Mouse (Mus musculus) forebrain, embryonic 13.5 days (tissue): ENCODE measurements around the gene Cap1. TPM values are rescaled to one million over a fixed set of nuclear protein-coding genes. Genes with fewer than 3 reads are reported as not detected.

ENCODE experiments used
- ATAC-seq: fragments of 200-750 bp; cut with Nextera tagmentation; 2 replicates; pipeline ENCODE4 v1.8.0; 2017
- H3K27ac ChIP-seq: fragments of 300-500 bp; sonication (generic); 2 replicates; pipeline ENCODE4 v1.5.1; 2015; ENCODE audit warnings: inconsistent platforms, mild to moderate bottlenecking, moderate library complexity
- H3K27me3 ChIP-seq: fragments of 300-500 bp; sonication (generic); 2 replicates; pipeline ENCODE4 v1.6.1; 2015; ENCODE audit warnings: mild to moderate bottlenecking, inconsistent platforms
- H3K36me3 ChIP-seq: fragments of 300-500 bp; sonication (generic); 2 replicates; pipeline ENCODE4 v1.6.1; 2015; ENCODE audit warnings: mild to moderate bottlenecking, inconsistent platforms; ENCODE audit not compliant: poor library complexity, severe bottlenecking
- H3K4me1 ChIP-seq: fragments of 300-500 bp; sonication (generic); 2 replicates; pipeline ENCODE4 v1.6.1; 2015; ENCODE audit warnings: inconsistent platforms
- H3K4me2 ChIP-seq: fragments of 300-500 bp; sonication (generic); 2 replicates; pipeline ENCODE4 v1.6.1; 2015; ENCODE audit warnings: inconsistent platforms, mild to moderate bottlenecking, moderate library complexity
- H3K4me3 ChIP-seq: fragments of 300-500 bp; sonication (generic); 2 replicates; pipeline ENCODE4 v1.5.1; 2015; ENCODE audit warnings: mild to moderate bottlenecking, inconsistent platforms
- H3K9ac ChIP-seq: fragments of 300-500 bp; sonication (generic); 2 replicates; pipeline ENCODE4 v1.6.1; 2015; ENCODE audit warnings: mild to moderate bottlenecking, inconsistent platforms
- H3K9me3 ChIP-seq: fragments of 300-500 bp; sonication (generic); replicated peaks from 2 replicates; pipeline ENCODE4 v1.6.1; 2016; ENCODE audit warnings: inconsistent platforms
- WGBS: fragments of 180-500 bp; shearing (Covaris S2); methylation state at CpG from one replicate; pipeline ENCODE4 v1.1.7; 2015; 5-methylcytosine and 5-hydroxymethylcytosine counted together
- polyA plus RNA-seq: library from polyadenylated mRNA; unstranded; fragments of >200 nt; fragmentation: Nextera tagmentation; extraction: Ambion mirVana; gene quantifications from 2 replicates; pipeline ENCODE4 v1.2.1, GENCODE M21; 2015

Cap1 gene
- 70.7 and 71.3 TPM in 2 replicates for polyA plus RNA-seq

DNA sequence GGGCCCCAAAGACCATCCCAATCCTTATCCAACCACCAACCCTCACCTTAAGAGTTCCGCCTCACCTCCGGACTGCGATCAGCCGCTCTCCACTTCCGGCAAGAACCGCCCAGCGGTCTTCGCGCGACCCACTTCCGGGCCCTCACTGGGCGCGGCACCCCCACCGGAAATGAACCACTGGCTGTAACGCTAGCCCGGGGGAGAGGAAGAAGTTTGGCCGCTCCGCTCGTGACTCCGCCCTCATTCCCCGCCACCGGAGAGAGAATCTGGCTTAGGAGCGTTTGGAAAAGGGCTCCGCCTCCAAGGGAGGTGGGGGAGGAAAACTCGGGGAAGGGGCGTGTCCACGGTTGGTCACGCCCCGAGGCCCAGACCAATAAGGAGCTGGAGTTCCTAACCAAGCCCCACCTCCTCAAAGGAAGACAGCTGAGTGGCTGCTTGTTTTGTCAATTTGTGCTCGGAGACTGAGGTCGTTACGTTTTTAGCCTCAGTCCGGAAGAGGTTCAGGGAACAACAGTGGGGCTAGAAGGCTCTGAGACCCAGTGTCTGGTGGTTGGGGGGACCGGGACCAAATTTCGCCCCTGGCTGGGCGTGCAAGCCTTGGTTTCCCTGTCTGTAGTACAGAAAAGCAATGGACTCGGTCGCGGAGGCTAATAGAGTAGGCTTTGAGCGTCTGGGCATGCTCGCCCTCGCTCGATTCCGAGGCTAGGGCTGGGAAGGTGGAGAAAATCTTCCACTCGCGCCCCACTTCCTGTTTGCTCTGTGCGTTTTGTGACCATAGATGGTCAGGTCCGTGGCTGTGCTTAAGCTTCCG lies at the start of gene Cap1:
TSS of gene Cap1 (minus strand) at position 289 of the 811 bp plus-strand sequence.
- Histone ChIP-seq H3K27ac (peak within 1 kb of the TSS; percentile 99), H3K4me1 (peaks cover 43% of the 10 kb centered on the region), H3K9ac (peak within 1 kb of the TSS; percentile 82), H3K4me2 (peak within 1 kb of the TSS; percentile 80), H3K4me3 (peak within 1 kb of the TSS; percentile 81), H3K27me3 (no peaks in the 10 kb centered on the region), H3K36me3 (peaks cover 6% of the 10 kb centered on the region; the same call in 1 of the 2 replicates), H3K9me3 (no peaks in the 10 kb centered on the region)
- WGBS: under 1% methylated on average over 49 of the region's 49 CpGs
- peak; percentile 95 for ATAC-seq

DNA sequence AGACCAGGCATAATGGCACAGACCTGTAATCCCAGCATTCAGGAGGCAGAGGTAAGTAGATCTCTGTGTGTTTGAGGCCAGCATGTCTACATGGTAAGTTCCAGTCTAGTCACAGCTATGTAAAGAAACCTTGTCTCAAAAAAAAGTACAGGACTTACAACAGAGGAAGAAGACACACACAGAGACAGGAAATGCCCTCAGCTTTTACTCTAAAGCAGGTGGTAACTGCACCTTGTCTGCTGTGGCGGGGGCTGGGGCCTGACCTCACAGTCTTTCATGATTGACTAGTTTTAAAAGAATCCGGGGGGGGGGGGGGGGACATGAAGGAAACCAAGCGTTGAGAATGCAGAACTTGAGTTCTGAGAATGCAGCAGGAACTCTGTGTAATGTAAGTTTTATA lies 48.0 kb upstream of the Cap1 start:
- no peak overlapping the region for H3K9ac ChIP-seq
- H3K27me3 ChIP-seq: no peaks in the 10 kb centered on the region
- no peaks in the 10 kb centered on the region for H3K9me3 ChIP-seq
- H3K27ac ChIP-seq: no peak overlapping the region
- H3K4me3 ChIP-seq: no peak overlapping the region
- H3K4me2 ChIP-seq: no peak overlapping the region
- no peak for ATAC-seq
- no peaks in the 10 kb centered on the region for H3K4me1 ChIP-seq
- 81% methylated on average over 3 of the region's 3 CpGs for WGBS
- no peaks in the 10 kb centered on the region for H3K36me3 ChIP-seq

DNA sequence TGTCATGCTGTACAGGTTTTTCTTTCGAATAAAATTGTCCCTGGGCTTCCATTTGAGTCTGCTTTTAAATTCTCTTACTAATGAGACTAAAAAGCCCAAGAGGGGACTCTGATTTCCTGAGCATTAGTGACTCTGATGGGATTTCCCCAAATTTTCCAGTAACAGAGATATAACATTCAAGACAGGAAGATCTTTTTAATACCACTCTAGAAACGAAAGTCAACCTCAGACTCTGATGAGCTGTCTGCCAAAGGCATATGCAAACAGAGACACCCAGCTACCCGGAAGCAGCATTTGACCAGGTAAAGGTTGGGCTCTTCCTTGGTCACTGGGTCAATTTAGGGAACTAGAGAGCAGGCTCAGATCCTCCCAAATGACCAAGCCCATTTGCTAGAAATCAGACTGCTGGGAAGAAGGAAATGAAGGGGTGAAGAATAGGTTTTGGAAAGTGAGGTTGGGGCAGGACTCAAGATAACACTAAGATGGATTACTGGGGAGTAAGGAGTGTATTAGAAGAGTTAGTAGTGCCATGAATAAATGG lies 47.3 kb upstream of the Cap1 start:
- Histone ChIP-seq H3K27me3 (no peaks in the 10 kb centered on the region), H3K9ac (no peak overlapping the region), H3K4me1 (no peaks in the 10 kb centered on the region), H3K4me3 (no peak overlapping the region), H3K27ac (no peak overlapping the region), H3K36me3 (no peaks in the 10 kb centered on the region), H3K9me3 (no peaks in the 10 kb centered on the region), H3K4me2 (no peak overlapping the region)
- 86% methylated on average over 3 of the region's 3 CpGs for WGBS
- ATAC-seq: no peak

DNA sequence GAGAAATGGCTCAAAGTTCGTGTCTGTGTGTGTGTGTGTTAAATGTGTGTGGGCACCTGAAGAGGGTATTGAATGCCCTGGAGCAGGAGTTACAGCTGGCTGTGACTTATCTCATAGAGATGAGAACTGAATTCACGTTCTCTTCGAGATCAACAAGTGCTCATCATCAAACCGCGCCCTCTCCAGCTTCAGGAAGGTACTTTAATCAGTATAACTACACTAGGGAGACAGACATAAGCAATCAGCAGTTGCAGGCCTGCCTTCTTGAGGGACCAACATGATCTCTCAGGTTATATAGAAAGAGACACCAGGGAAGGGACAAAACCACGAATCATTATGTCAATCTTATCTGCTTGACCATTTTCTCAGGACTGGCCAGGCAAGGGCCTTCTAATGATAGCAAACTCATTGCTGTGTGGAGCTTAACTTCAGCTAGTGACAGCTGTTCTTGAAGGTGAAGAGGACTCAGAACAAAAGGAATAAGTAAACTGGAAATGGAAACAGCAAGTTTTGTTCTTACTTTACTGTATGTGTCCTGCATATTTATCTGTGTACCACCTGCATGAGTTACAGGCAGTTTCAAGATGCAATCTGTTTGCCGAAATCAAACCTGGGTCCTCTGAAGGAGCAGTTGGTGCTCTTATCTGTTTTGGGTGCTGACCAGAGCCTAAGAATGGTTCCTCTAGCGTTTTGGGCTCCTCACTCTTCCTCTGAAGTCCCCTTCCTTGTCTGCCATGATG lies 46.6 kb upstream of the Cap1 start:
- no peak for ATAC-seq

DNA sequence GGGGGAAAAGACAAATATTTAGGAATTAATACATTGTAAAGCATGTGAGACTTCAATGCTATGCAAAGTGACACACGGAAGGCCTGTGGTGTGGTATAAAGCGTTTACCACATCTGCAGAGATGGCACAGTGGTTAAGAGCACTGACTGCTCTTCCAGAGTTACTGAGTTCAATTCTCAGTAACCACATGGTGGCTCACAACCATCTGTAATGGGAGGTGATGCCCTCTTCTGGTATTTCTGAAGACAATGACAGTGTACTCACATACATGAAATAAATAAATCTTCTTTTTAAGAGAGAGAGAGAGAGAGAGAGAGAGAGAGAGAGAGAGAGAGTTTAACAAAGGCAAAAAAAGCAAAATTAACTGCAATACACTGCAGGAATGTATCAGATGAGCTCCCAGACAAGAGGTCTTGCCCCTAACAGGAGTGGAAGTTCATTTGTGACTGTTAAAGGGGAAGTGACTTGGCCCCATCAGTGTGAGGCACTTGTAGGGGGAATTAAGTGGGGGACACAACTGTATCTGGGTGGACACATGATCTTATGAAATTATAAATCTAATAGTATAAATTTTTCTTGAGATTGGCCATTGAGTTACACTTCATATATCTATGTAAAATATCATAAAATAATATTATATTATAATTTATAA lies 45.2 kb upstream of the Cap1 start:
- Histone ChIP-seq H3K4me2 (no peak overlapping the region), H3K9me3 (no peaks in the 10 kb centered on the region), H3K27me3 (no peaks in the 10 kb centered on the region), H3K36me3 (no peaks in the 10 kb centered on the region), H3K27ac (no peak overlapping the region), H3K9ac (no peak overlapping the region), H3K4me1 (no peaks in the 10 kb centered on the region), H3K4me3 (no peak overlapping the region)
- no peak for ATAC-seq
- 90% methylated on average over 2 of the region's 2 CpGs for WGBS

More for the DNA sequence above, 46.6 kb upstream of the Cap1 start:
- Histone ChIP-seq H3K9me3 (no peaks in the 10 kb centered on the region), H3K4me3 (no peak overlapping the region), H3K36me3 (no peaks in the 10 kb centered on the region), H3K27me3 (no peaks in the 10 kb centered on the region), H3K9ac (no peak overlapping the region), H3K4me1 (no peaks in the 10 kb centered on the region), H3K27ac (no peak overlapping the region), H3K4me2 (no peak overlapping the region)
- WGBS: 78% methylated on average over 8 of the region's 8 CpGs

DNA sequence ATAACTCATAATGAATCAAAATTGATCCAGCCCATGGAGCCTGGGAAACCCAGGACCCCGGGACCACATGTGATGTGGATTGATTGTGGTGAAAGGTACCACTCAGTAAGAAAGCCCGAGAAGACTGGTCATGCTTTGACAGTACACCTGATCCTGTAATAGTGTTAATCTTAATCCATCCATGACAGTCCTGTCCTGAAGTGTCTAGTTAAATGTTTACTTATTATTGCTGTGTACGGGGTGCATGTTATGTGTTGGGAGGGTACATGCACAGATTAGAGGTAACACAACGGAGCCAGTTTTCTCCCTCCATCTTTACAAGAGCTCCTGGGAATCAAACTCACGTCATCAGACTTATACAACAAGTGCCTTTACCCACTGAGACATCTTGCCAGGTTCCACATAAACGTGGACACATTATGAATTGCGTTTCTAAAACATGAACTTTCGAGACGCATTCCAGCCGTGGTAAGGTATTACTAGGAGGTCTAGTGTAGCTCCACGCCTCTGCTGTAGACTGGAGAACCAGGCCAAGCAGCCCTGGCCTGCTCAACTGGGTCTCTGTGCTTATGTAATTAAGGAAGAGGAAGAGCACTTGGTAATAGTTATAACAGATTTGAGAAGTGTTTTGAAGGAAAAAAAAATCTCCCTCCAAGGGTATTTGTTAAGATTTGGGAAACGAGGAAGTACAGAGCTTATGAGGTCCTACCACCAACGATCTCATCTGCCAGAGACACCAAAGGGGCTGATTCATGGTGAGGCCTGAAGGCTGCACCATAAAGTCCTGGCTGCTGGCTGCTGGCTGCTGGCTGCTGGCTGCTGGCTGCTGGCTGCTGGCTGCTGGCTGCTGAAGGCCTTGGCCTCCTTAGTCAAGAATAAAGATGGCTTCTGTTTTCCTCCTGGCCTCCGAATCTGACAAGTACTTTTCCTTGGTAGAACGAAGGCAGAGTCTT lies 37.8 kb upstream of the Cap1 start:
- no peak overlapping the region for H3K9ac ChIP-seq
- H3K27me3 ChIP-seq: no peaks in the 10 kb centered on the region
- no peak overlapping the region for H3K4me2 ChIP-seq
- H3K27ac ChIP-seq: no peak overlapping the region
- 89% methylated on average over 15 of the region's 15 CpGs for WGBS
- no peaks in the 10 kb centered on the region for H3K36me3 ChIP-seq
- no peak for ATAC-seq
- H3K9me3 ChIP-seq: no peaks in the 10 kb centered on the region
- no peak overlapping the region for H3K4me3 ChIP-seq
- H3K4me1 ChIP-seq: no peaks in the 10 kb centered on the region; the same call in 1 of the 2 replicates

DNA sequence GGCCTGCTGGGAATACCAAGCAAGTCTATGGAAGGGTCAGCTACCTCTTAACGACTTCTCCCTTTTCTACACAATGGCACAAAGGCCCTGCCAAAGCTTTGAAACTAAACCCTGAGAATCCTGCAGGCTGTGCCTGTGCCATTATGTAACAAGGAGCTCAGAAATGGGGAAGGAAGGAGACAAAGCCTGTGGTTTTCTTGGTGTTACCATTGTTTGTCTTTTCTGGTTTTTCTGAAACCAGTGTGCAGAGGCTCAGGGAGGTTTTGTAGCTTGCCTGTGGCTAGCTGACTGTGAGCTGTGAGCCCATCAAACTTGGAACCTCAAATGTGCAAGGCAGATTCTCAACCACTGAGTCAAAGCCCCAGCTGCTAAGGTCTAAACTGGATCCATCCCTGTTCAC lies 37.0 kb upstream of the Cap1 start:
- Histone ChIP-seq H3K9ac (no peak overlapping the region), H3K4me3 (no peak overlapping the region), H3K9me3 (no peaks in the 10 kb centered on the region), H3K4me1 (no peaks in the 10 kb centered on the region; the same call in 1 of the 2 replicates), H3K27ac (no peak overlapping the region), H3K27me3 (no peaks in the 10 kb centered on the region), H3K36me3 (no peaks in the 10 kb centered on the region), H3K4me2 (no peak overlapping the region)
- no peak for ATAC-seq
- 5% methylated on average over 1 of the region's 1 CpGs for WGBS

DNA sequence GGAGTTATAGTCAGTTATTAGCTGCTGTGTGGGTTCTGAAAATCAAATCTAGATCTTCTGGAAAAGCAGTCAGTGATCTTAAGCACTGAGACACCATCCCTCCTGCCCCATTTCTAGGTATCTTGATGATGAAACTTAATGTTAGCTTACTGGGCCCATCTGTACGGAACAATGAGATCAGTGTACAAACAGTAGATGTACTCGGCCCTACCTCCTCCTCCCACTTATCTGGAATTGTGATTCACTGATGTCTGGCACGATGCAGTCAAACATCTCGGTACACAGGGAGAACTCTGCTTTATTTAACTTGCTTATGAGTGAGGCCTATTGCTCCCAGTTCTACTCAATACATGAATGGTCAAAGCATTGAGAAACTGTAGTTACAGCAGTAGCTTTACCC lies 30.1 kb upstream of the Cap1 start:
- WGBS: 87% methylated on average over 4 of the region's 4 CpGs
- no peaks in the 10 kb centered on the region for H3K36me3 ChIP-seq
- no peaks in the 10 kb centered on the region for H3K4me1 ChIP-seq
- no peak overlapping the region for H3K4me3 ChIP-seq
- H3K4me2 ChIP-seq: no peak overlapping the region
- ATAC-seq: no peak
- 0 out of 2 replicates have a peak, but pooled peaks cover 8% of the 10 kb centered on the region for H3K9me3 ChIP-seq
- H3K27me3 ChIP-seq: no peaks in the 10 kb centered on the region
- H3K9ac ChIP-seq: no peak overlapping the region
- H3K27ac ChIP-seq: no peak overlapping the region

DNA sequence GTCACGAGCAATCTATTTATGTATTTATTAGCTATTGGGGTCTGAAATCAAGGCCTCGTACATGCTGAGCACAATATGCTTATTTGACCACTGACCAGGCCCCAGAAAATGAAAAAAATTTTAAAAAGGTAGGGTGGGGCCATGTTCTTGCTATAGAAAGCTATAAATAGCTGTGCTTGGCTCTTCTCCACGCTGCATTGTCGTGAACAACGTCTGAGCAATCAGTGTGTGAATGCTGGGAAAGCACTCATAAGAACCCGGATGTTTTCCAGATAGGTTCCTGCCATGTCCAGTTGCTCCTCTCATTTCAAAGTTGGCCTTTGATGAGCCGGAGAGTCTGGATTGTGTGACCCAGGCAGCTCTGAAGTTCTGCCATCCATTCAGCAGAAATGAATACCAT lies 28.3 kb upstream of the Cap1 start:
- Histone ChIP-seq H3K27ac (no peak overlapping the region), H3K9me3 (0 out of 2 replicates have a peak, but pooled peaks cover 8% of the 10 kb centered on the region), H3K36me3 (no peaks in the 10 kb centered on the region), H3K4me1 (peaks cover 7% of the 10 kb centered on the region; the same call in 1 of the 2 replicates), H3K27me3 (no peaks in the 10 kb centered on the region), H3K4me2 (no peak overlapping the region), H3K4me3 (no peak overlapping the region), H3K9ac (no peak overlapping the region)
- 79% methylated on average over 7 of the region's 7 CpGs for WGBS
- no peak for ATAC-seq

DNA sequence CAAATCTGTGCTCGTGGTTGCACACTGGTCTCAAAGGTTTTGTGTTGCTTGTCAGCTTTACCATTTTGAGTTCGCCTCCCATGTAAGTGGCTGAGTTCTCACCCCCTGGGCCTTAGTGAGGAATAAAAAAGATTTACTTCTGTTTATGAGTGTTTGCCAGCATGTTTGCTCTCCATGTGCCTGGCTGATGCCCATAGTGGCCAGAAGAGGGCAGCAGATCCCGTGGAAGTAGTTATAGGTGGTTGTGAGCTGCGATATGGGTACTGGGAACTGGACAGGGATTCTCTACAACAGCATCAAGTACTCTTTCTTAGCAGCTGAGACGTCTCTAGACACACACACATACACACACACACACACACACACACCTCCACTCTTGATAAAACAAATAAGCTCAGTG lies 26.8 kb upstream of the Cap1 start:
- no peak for ATAC-seq
- 72% methylated on average over 5 of the region's 5 CpGs for WGBS
- peaks cover 13% of the 10 kb centered on the region; the same call in 1 of the 2 replicates for H3K4me1 ChIP-seq

DNA sequence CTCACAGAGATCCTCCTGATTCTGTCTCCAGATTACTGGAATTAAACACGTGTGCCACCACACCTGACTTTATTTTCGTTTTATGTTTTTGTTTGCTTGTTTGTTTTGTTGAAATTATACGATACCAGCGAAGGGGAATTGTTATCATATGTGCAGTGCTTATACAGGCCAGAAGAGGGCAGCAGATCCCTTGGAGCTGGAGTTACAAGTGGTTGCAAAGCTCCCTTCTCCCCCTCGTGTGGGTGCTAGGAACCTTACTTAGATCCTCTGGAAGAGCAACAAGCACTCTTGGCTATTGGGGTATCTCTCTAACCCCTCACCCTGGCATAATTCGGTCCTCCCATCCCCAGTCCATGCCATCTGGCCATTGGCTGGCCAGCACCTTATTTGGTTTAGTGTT lies 24.7 kb upstream of the Cap1 start:
- 54% methylated on average over 6 of the region's 6 CpGs for WGBS
- H3K9ac ChIP-seq: no peak overlapping the region
- no peak overlapping the region for H3K27ac ChIP-seq
- no peaks in the 10 kb centered on the region for H3K27me3 ChIP-seq
- no peak for ATAC-seq
- 0 out of 2 replicates have a peak, but pooled peaks cover 4% of the 10 kb centered on the region for H3K9me3 ChIP-seq
- no peaks in the 10 kb centered on the region for H3K36me3 ChIP-seq
- peaks cover 13% of the 10 kb centered on the region; the same call in 1 of the 2 replicates for H3K4me1 ChIP-seq
- H3K4me3 ChIP-seq: no peak overlapping the region
- H3K4me2 ChIP-seq: no peak overlapping the region

More for the DNA sequence above, 26.8 kb upstream of the Cap1 start:
- no peaks in the 10 kb centered on the region for H3K36me3 ChIP-seq
- no peak overlapping the region for H3K27ac ChIP-seq
- H3K27me3 ChIP-seq: no peaks in the 10 kb centered on the region
- H3K4me3 ChIP-seq: no peak overlapping the region
- H3K4me2 ChIP-seq: no peak overlapping the region
- H3K9ac ChIP-seq: no peak overlapping the region
- H3K9me3 ChIP-seq: 0 out of 2 replicates have a peak, but pooled peaks cover 8% of the 10 kb centered on the region
